Mouse (Mus musculus): Measurements from ENCODE around the gene P2ry2.

Gene P2ry2

GRCm38 (mm10) chr7:101027623-101028443 is 15.2 kb upstream of the P2ry2 start:
- no peak for DNase-seq (ENCODE audit: low spot score in 2 of 2)

DNA sequence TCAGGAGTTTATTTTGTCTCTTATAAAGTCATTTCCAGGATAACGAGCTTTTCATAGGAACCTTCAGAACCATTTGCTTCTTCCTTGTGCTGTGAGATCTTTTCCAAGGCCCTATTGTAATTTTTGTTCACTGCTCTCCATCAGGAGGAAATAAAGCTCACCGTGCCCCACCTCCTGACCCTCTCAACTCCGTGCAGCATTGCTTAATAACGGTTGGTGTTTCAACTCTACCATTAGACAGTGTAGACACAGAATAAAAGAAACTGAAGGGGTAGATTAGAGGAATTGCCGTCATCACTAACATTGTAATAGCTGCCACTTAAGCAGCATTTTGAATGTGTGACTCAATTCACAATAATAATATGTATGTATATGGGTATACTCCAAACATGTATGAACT is 14.2 kb upstream of the P2ry2 start:
- DNase-seq (ENCODE audit: low spot score in 2 of 2) = no peak

GRCm38 (mm10) chr7:101017492-101017891 is 4.8 kb upstream of the P2ry2 start:
- no peak for DNase-seq (ENCODE audit: low spot score in 2 of 2)

GRCm38 (mm10) chr7:101017021-101017461 is 4.4 kb upstream of the P2ry2 start:
- DNase-seq (ENCODE audit: low spot score in 2 of 2) = no peak

DNA sequence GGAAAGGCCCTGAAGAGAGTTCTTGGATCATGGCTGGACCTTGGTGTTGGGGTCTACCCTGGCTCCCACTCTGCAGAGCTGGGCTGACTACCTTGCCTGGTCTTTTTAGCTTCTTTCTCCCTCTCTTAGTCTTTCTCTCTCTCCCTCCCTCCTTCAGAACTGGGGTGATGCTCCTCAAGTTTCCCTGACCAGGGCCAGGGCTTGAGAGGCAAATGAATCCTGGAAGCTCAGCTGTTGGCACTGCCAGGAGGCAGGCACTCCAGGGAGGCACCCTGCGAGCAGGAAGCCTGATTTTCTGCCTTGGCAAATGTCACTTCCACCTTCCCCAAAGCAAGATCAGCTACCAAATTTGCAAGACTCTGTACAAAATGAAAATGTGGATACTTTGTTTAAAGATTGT is 2.3 kb upstream of the P2ry2 start:
- DNase-seq (ENCODE audit: low spot score in 2 of 2) = no peak

GRCm38 (mm10) chr7:101014041-101014440 is 1.4 kb upstream of the P2ry2 start:
- DNase-seq (ENCODE audit: low spot score in 2 of 2) = no peak

DNA sequence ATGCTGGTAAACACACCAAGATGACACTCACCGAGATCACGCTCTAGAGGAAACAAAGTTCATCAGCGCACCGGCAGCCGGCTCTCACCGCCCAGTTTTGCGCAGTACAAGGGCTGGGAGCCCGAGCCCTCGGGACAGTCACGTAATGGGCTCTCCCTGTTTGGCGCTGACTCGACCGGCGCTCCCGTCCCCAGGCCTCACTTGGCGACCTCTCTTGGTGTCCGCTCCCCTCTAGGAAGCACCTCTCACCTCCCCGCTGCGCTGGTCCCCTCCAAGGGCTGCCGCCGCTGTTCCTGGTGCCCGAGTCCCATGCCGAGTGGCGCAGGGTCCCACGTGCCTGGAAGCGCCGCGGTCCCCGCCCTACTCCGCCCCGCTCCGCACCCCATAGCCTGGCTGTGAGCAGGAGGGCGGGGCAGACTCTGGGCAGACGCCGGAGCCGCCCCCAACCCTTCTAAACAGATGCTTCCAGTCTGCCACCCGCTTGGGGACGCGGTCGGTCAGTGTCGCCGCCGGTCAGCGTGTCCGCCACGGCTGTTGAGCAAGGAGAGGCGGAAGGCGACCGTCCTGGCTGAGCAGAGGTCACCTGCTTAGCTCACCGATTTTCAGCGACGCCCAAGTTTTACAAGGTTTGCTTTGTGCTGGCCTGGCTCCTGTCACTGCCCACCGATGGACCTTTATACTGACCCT is 842 bp downstream of the P2ry2 start:
- DNase-seq (ENCODE audit: low spot score in 2 of 2) = peak; percentile 65 to 69

- DNase-seq (ENCODE audit: low spot score in 2 of 2) = no peak
These were observed 1.9 kb downstream of the P2ry2 start for GRCm38 (mm10) chr7:101010741-101011140.

- no peak for DNase-seq (ENCODE audit: low spot score in 2 of 2)
These were observed 6.5 kb downstream of the P2ry2 start for GRCm38 (mm10) chr7:101006201-101006600.

GRCm38 (mm10) chr7:101005119-101005518 is 7.5 kb downstream of the P2ry2 start:
- no peak for DNase-seq (ENCODE audit: low spot score in 2 of 2)

GRCm38 (mm10) chr7:101003442-101004326 is 9.0 kb downstream of the P2ry2 start:
- DNase-seq (ENCODE audit: low spot score in 2 of 2) = no peak

- no peak for DNase-seq (ENCODE audit: low spot score in 2 of 2)
These were observed 10.4 kb downstream of the P2ry2 start for GRCm38 (mm10) chr7:101002274-101002673.

DNA sequence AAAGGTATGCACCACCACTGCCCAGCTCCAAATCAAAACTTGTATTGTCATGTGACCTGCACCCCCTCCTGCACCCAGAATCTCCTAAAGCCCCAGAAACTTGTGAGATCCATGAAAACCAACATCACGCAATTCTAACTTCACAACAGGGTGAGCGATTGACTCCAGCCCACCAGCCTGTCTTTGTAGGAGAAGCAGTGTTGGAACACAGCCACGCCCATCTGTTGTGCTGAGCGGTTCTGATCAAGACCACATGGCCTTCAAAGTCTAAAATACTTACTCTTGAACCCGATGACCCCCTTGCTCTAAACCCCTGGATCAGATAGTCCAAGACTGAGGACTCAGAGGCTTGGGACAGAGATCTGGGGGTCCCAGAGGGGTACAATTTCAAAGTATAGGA is 13.0 kb downstream of the P2ry2 start:
- no peak for DNase-seq (ENCODE audit: low spot score in 2 of 2)

- no peak for DNase-seq (ENCODE audit: low spot score in 2 of 2)
These were observed 14.1 kb downstream of the P2ry2 start for GRCm38 (mm10) chr7:100998578-100998960.

DNA sequence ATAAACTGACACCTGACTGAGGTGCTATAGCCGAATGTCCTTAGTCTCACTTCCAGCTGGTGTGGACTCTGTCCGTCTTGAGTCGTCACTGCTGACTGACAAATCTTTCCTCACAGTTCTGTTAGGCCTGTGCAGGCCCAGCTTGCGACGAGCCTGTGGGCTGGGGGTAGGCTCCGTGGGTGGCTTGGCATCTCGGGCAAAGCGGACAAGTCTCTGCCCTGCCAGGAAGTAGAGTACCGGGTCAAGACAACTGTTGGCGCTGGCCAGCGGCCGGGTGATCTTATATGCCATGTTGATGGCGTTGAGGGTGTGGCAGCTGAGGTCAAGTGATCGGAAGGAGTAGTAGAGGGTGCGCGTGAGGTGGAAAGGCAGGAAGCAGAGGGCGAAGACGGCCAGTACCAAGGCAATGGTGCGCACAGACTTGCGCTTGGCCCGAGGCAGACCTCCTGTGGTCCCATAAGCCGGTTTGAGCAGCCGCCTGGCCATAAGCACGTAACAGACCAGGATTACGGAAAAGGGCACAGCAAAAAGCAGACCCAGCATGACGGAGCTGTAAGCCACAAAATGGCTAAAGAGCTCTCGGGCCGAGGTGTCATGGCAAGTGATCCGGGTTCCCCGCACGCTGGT is 14.6 kb downstream of the P2ry2 start:
- no peak for DNase-seq (ENCODE audit: low spot score in 2 of 2)

- no peak for DNase-seq (ENCODE audit: low spot score in 2 of 2)
These were observed 15.5 kb downstream of the P2ry2 start for GRCm38 (mm10) chr7:100997215-100997614.

GRCm38 (mm10) chr7:100995951-100996350 is 16.7 kb downstream of the P2ry2 start:
- no peak for DNase-seq (ENCODE audit: low spot score in 2 of 2)

GRCm38 (mm10) chr7:100995260-100995864 is 17.3 kb downstream of the P2ry2 start:
- no peak for DNase-seq (ENCODE audit: low spot score in 2 of 2)

DNA sequence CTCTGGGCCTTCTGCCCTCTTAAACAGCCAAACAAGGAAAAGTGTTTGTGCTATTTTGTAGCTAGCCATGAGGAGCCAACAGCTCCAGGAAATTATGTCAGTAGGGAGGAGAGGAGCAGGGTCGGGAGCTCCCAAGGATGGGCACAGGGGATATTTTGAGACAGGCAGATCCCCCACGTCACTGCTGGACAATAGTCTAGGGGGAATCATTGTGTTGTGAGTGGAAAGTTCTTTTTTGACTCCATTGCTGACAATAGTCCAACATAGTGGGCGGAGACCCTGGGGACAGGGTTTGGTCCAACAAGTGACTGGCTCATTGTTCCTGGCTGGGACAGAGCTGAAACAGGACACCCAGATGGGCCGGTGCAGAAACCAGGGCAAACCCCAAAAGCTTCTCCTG is 19.5 kb downstream of the P2ry2 start:
- no peak for DNase-seq (ENCODE audit: low spot score in 2 of 2)

DNA sequence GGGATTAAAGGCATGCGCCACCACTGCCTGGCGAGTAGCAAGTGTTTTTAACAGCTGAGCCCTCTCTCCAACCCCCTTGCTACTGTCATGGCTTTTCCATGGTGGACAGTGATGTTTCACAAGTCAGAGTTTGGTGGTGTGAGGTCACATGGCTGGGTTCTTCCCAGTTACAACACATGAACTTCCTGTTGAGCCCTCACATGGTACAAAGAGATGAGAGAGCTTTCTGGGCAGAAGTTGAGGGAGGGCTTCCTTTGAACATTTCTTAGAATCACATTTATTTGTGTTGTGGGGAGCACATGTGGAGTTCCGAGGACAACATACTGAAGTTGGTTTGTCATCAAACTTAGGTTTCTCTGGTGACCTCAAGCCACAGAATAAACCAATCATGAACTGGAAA is 20.7 kb downstream of the P2ry2 start:
- DNase-seq (ENCODE audit: low spot score in 2 of 2) = no peak

DNA sequence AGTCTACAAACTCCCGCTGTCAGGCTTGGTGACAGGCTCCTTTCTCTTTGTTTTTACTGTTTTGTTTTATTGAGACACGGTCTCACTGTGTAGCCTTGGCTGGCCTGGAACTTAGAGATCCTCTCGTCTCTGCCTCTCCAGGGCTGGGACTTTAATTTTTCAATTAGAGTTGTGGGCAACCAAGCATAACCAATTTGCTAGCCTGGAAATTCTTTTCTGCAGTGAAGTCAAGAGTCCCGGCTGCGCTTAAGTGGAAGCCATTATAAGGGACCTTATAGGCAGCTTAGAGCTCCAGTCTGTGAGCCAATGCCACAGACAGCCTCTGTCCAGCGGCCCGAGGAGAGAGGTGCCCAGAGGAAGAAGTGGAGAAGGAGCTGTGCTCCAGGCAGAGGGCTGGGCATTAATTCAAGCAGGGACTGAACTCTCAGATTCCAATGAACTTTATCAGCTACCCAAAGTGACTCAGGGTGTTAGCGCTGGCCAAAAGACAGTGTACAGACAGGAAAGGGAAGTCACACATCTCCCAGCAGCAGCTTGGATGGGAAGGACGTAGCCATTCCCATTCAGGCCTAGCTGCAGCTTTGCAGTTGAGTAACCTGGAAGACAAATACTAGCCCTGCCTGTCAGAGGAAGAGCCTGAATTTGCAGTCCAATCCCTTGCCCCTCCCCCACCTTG is 21.9 kb downstream of the P2ry2 start:
- DNase-seq (ENCODE audit: low spot score in 2 of 2) = no peak
